Mouse (Mus musculus) E14TG2a.4 (cell line): ENCODE results near the gene Ybey.

ENCODE experiments used
- CTCF ChIP-seq: conservative IDR thresholded peaks from 2 replicates; pipeline ENCODE4 v1.5.1; 2014; ENCODE audit warnings: low read length
- POU5F1 ChIP-seq: IDR thresholded peaks from 2 replicates; pipeline ENCODE4 v1.6.1; 2014; ENCODE audit warnings: low read length, borderline replicate concordance

DNA sequence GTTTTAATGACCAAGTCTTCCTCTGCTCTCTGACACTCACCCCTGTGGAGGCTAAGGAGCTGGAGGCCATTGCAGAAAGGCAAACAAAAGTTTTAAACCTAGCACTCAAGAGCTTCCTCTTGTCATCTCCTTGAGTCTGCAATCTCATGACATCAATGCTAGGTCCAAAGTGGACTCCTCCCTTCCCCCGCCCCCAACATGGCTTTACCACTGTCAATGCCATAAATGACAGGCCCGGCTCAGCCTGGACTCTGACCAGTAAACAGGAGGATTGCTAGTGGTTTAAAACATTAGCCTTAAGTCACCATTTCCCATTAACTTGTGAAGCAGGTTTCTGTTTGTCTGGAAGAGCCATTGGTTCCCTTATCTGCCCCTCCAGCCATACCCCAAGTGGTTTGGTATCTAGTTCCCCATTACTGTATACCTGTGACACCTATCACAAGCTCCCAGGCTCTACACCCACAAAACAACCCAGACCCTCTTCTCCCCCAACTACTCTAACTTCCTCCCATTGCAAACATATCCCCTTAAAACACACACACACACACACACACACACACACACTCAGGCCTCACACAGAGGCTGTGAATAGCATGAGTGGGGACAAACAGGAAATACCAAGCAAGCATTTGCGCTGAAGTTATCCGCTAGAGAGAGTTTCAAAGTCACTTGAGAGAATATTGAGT is 22.8 kb downstream of the Ybey start:
- TF ChIP-seq CTCF (no peak), POU5F1 (no peak)
